Comparison of ENCODE assay signal across 15 mouse cellular contexts in genomic region chr11:98568326-98568725, GRCm38 (mm10). TPM values are rescaled to one million over a fixed set of nuclear protein-coding genes. Genes with fewer than 3 reads are reported as not detected.
A peak's percentile ranks its signal among the peaks of the same experiment; 100 is the strongest.
DNase-seq lines count a peak whose midpoint lies in the region; ATAC-seq and TF ChIP-seq lines count a peak whose summit lies in the region.
"Had no signal": no experiment of that assay in that cellular context is flagged by ENCODE, and none has a peak within 500 bp of the region (broad histone marks: within the 10 kb centered on the region; RNA-seq: fewer than 3 reads in every experiment).

No protein-coding gene starts in this region.

- TF ChIP-seq EP300 in MEL (IDR thresholded peaks at IDR 0.05; ENCODE audit: low read depth in 1 of 2, low read length in 2 of 2), result no peak

- no peaks in the 10 kb centered on the region for H3K4me1 ChIP-seq in liver, embryonic 12.5 days
- no peaks in the 10 kb centered on the region for H3K4me1 ChIP-seq in MEL (ENCODE audit: control insufficient read depth in 1 of 2, insufficient read depth in 2 of 2, low read length in 2 of 2)
- H3K4me1 ChIP-seq in forebrain, embryonic 13.5 days, result no peaks in the 10 kb centered on the region
- H3K4me1 ChIP-seq: hindbrain, embryonic 12.5 days had no signal

- intact Hi-C loops in gastrocnemius, postnatal 36 days (cut with DNase I), result no loop called here

- H3K4me2 ChIP-seq in liver, embryonic 12.5 days, result no peak overlapping the region
- H3K4me2 ChIP-seq in forebrain, embryonic 13.5 days, result no peak overlapping the region
- H3K4me2 ChIP-seq: hindbrain, embryonic 12.5 days had no signal

- TF ChIP-seq CTCF in MEL (IDR thresholded peaks at IDR 0.05 in 2 of 3, conservative IDR thresholded peaks at IDR 0.05 in 1 of 3; ENCODE audit: control insufficient read depth in 1 of 3, insufficient read depth in 1 of 3, low read depth in 2 of 3, low read length in 3 of 3, poor library complexity in 1 of 3, severe bottlenecking in 1 of 3), result peak; percentile 55 to 67 (median 57)

- 78% methylated on average over 8 of the region's 8 CpGs for WGBS in liver, embryonic 12.5 days (ENCODE audit: insufficient replicate concordance)
- WGBS in forebrain, embryonic 13.5 days, result 85% methylated on average over 8 of the region's 8 CpGs

- TF ChIP-seq POLR2A in MEL (IDR thresholded peaks at IDR 0.05; ENCODE audit: control insufficient read depth in 1 of 2, insufficient read depth in 1 of 2, low read depth in 1 of 2, low read length in 2 of 2, poor library complexity in 1 of 2), result no peak

- no peaks in the 10 kb centered on the region for H3K9me3 ChIP-seq in liver, embryonic 12.5 days (replicated peaks)
- H3K9me3 ChIP-seq in MEL (replicated peaks; ENCODE audit: insufficient read depth, low read length), result no peaks in the 10 kb centered on the region
- no peaks in the 10 kb centered on the region for H3K9me3 ChIP-seq in forebrain, embryonic 13.5 days (replicated peaks)
- H3K9me3 ChIP-seq: hindbrain, embryonic 12.5 days had no signal

- peaks cover 11% of the 10 kb centered on the region; the same call in 1 of the 2 replicates for H3K27me3 ChIP-seq in liver, embryonic 12.5 days (replicated peaks)
- H3K27me3 ChIP-seq in MEL (ENCODE audit: control insufficient read depth in 1 of 2, insufficient read depth in 2 of 2, low read length in 2 of 2), result peaks cover 11 to 19% of the 10 kb centered on the region in 2 experiments
- H3K27me3 ChIP-seq in forebrain, embryonic 13.5 days, result 0 out of 2 replicates have a peak, but pooled peaks cover 4% of the 10 kb centered on the region
- H3K27me3 ChIP-seq: hindbrain, embryonic 12.5 days had no signal

- no peak overlapping the region for H3K4me3 ChIP-seq in liver, embryonic 12.5 days
- no peak overlapping the region for H3K4me3 ChIP-seq in MEL (ENCODE audit: control insufficient read depth in 1 of 2, insufficient read depth in 1 of 2, low read depth in 2 of 2, low read length in 2 of 2)
- no peak overlapping the region for H3K4me3 ChIP-seq in forebrain, embryonic 13.5 days
- H3K4me3 ChIP-seq: hindbrain, embryonic 12.5 days had no signal

- no peaks in the 10 kb centered on the region for H3K79me2 ChIP-seq in MEL (ENCODE audit: control insufficient read depth, insufficient read depth, low read length, poor library complexity)

- DNase-seq in liver (peak; percentile 42), MEL (ENCODE audit: low read depth, low spot score) (peak; percentile 46)
- DNase-seq in CD8-positive naive resting alpha-beta T cell, adult 2 months (ENCODE audit: low read depth in 2 of 2, low spot score in 2 of 2), result peak; percentile 64 to 71
- DNase-seq in naive thymus-derived CD4-positive, alpha-beta T cell, adult 2 months (ENCODE audit: low read depth), result peak; percentile 72
- DNase-seq in embryo, embryonic 10 days (ENCODE audit: low spot score), result no peak
- no peak for DNase-seq in gastrocnemius, postnatal 36 days
- DNase-seq: adrenal gland, postnatal 10 days; kidney, postnatal 4 days had no signal

- no peak for ATAC-seq in liver, embryonic 12.5 days
- no peak for ATAC-seq in forebrain, embryonic 13.5 days

- no peak overlapping the region for H3K27ac ChIP-seq in liver, embryonic 12.5 days
- H3K27ac ChIP-seq in MEL (ENCODE audit: control insufficient read depth, low read depth, low read length), result no peak overlapping the region
- no peak overlapping the region for H3K27ac ChIP-seq in forebrain, embryonic 13.5 days
- H3K27ac ChIP-seq: hindbrain, embryonic 12.5 days had no signal

- H3K36me3 ChIP-seq in liver, embryonic 12.5 days, result no peaks in the 10 kb centered on the region
- H3K36me3 ChIP-seq in MEL (ENCODE audit: control insufficient read depth in 1 of 2, insufficient read depth in 2 of 2, low read length in 2 of 2), result no peaks in the 10 kb centered on the region
- H3K36me3 ChIP-seq in forebrain, embryonic 13.5 days (ENCODE audit: poor library complexity, severe bottlenecking), result no peaks in the 10 kb centered on the region
- H3K36me3 ChIP-seq: hindbrain, embryonic 12.5 days had no signal

- peak; percentile 40 for TF ChIP-seq RAD21 in MEL (IDR thresholded peaks at IDR 0.05; ENCODE audit: low read depth, low read length)

- H3K9ac ChIP-seq in liver, embryonic 12.5 days, result no peak overlapping the region
- no peak overlapping the region for H3K9ac ChIP-seq in MEL (ENCODE audit: control insufficient read depth, low read depth, low read length, poor library complexity, severe bottlenecking)
- H3K9ac ChIP-seq in forebrain, embryonic 13.5 days, result no peak overlapping the region
- H3K9ac ChIP-seq: hindbrain, embryonic 12.5 days had no signal

TF ChIP-seq in MEL, 35 proteins besides CTCF, POLR2A, EP300 and RAD21:
- TF ChIP-seq ELF1 (IDR thresholded peaks at IDR 0.05; ENCODE audit: low read depth, low read length) (no peak), GABPA (IDR thresholded peaks at IDR 0.05; ENCODE audit: low read depth, low read length) (no peak), SMC3 (IDR thresholded peaks at IDR 0.05; ENCODE audit: low read depth, low read length) (peak; percentile 42)

RNA-seq across cellular contexts. Expression of gene Zpbp2, which starts 17.4 kb away (rescaled TPM):
- polyA plus RNA-seq in liver, embryonic 12.5 days (2016; fragmentation: Nextera tagmentation; extraction: Ambion mirVana), result 0.46 and 0.55 TPM in 2 replicates
- total RNA-seq in MEL (2012; rRNA removed), result 0.12 and 0.42 TPM in 2 replicates
- under 1 TPM in 1 of 2 experiments, not detected in 1; 0.58 TPM for polyA plus RNA-seq in MEL (2012; ENCODE audit: insufficient read depth in 1 of 2, insufficient read length in 2 of 2, low read depth in 1 of 2, low replicate concordance in 2 of 2, missing spikeins in 1 of 2)
- polyA plus RNA-seq in forebrain, embryonic 13.5 days (2015; fragmentation: Nextera tagmentation; extraction: Ambion mirVana), result not detected in 2 replicates
- not detected for total RNA-seq in gastrocnemius, postnatal 36 days (2021)
- polyA plus RNA-seq: neural tube, embryonic 14.5 days had no signal

RNA-seq across cellular contexts. Expression of gene Ormdl3, which starts 18.8 kb away (rescaled TPM):
- polyA plus RNA-seq in liver, embryonic 12.5 days (2016; fragmentation: Nextera tagmentation; extraction: Ambion mirVana), result 44.2 and 44.3 TPM in 2 replicates
- total RNA-seq in MEL (2012; rRNA removed), result 60.3 and 93.7 TPM in 2 replicates
- 10 to 100 TPM in 1 of 2 experiments, not detected in 1; 52.7 TPM for polyA plus RNA-seq in MEL (2012; ENCODE audit: insufficient read depth in 1 of 2, insufficient read length in 2 of 2, low read depth in 1 of 2, low replicate concordance in 2 of 2, missing spikeins in 1 of 2)
- 77.3 and 88.0 TPM in 2 replicates for polyA plus RNA-seq in forebrain, embryonic 13.5 days (2015; fragmentation: Nextera tagmentation; extraction: Ambion mirVana)
- 10 to 100 TPM; 20.9 to 24.0 TPM for total RNA-seq in gastrocnemius, postnatal 36 days (2021)

RNA-seq across cellular contexts. Expression of gene Ikzf3, which starts 22.5 kb away (rescaled TPM):
- polyA plus RNA-seq in liver, embryonic 12.5 days (2016; fragmentation: Nextera tagmentation; extraction: Ambion mirVana), result 0.07 and 0.12 TPM in 2 replicates
- total RNA-seq in MEL (2012; rRNA removed), result 0.12 TPM in 1 of 2 replicates, not detected in the other
- not detected for polyA plus RNA-seq in MEL (2012; ENCODE audit: insufficient read depth in 1 of 2, insufficient read length in 2 of 2, low read depth in 1 of 2, low replicate concordance in 2 of 2, missing spikeins in 1 of 2)
- polyA plus RNA-seq in forebrain, embryonic 13.5 days (2015; fragmentation: Nextera tagmentation; extraction: Ambion mirVana), result not detected in 2 replicates
- 1 to 10 TPM in 1 of 2 experiments, not detected in 1; 1.3 TPM for total RNA-seq in gastrocnemius, postnatal 36 days (2021)
- polyA plus RNA-seq: hindbrain, embryonic 12.5 days had no signal

RNA-seq across cellular contexts. Expression of gene Lrrc3c, which starts 29.8 kb away (rescaled TPM):
- not detected in 2 replicates for polyA plus RNA-seq in liver, embryonic 12.5 days (2016; fragmentation: Nextera tagmentation; extraction: Ambion mirVana)
- not detected in 2 replicates for total RNA-seq in MEL (2012; rRNA removed)
- polyA plus RNA-seq in MEL (2012; ENCODE audit: insufficient read depth in 1 of 2, insufficient read length in 2 of 2, low read depth in 1 of 2, low replicate concordance in 2 of 2, missing spikeins in 1 of 2), result not detected
- not detected in 2 replicates for polyA plus RNA-seq in forebrain, embryonic 13.5 days (2015; fragmentation: Nextera tagmentation; extraction: Ambion mirVana)
- not detected for total RNA-seq in gastrocnemius, postnatal 36 days (2021)
- total RNA-seq: adrenal gland, postnatal 10 days; megakaryocyte-erythroid progenitor cell, adult 5-6 weeks had no signal
- polyA plus RNA-seq: gonadal fat pad, adult 2 months; hindbrain, embryonic 12.5 days; limb, embryonic 14.5 days; neural tube, embryonic 14.5 days had no signal

RNA-seq across cellular contexts. Expression of gene Gm12355, which starts 57.1 kb away (rescaled TPM):
- 0.87 and 0.96 TPM in 2 replicates for polyA plus RNA-seq in liver, embryonic 12.5 days (2016; fragmentation: Nextera tagmentation; extraction: Ambion mirVana)
- total RNA-seq in MEL (2012; rRNA removed), result 2.1 and 3.4 TPM in 2 replicates
- polyA plus RNA-seq in MEL (2012; ENCODE audit: insufficient read depth in 1 of 2, insufficient read length in 2 of 2, low read depth in 1 of 2, low replicate concordance in 2 of 2, missing spikeins in 1 of 2), result under 1 TPM in 1 of 2 experiments, not detected in 1; 0.58 TPM
- 1.2 and 1.3 TPM in 2 replicates for polyA plus RNA-seq in forebrain, embryonic 13.5 days (2015; fragmentation: Nextera tagmentation; extraction: Ambion mirVana)
- total RNA-seq in gastrocnemius, postnatal 36 days (2021), result 1 to 10 TPM; 3.0 to 4.2 TPM
- polyA plus RNA-seq: gonadal fat pad, adult 2 months had no signal

Comparison
In these comparisons a context has a peak if more than half of its experiments do, and no peak if none do; other contexts are left out.
1. DNase-seq: peak in liver (single experiment), CD8-positive naive resting alpha-beta T cell, adult 2 months (2 of 2), MEL (single experiment) and naive thymus-derived CD4-positive, alpha-beta T cell, adult 2 months (single experiment); none in embryo, embryonic 10 days (single experiment) and gastrocnemius, postnatal 36 days (0 of 2).